In genomic region chr14:117131324-117131723, GRCm38 (mm10) we compare ENCODE assay signal across 19 mouse cellular contexts.
DNase-seq lines count a peak whose midpoint lies in the region; ATAC-seq and TF ChIP-seq lines count a peak whose summit lies in the region.
"Had no signal": no experiment of that assay in that cellular context is flagged by ENCODE, and none has a peak within 500 bp of the region (broad histone marks: within the 10 kb centered on the region; RNA-seq: fewer than 3 reads in every experiment).

No protein-coding gene starts in this region.

- TF ChIP-seq CTCF in liver, embryonic 14.5 days (IDR thresholded peaks at IDR 0.05; ENCODE audit: low read depth): peak; percentile 31; the same call in 1 of the 2 replicates
- TF ChIP-seq CTCF in MEL (IDR thresholded peaks at IDR 0.05 in 2 of 3, conservative IDR thresholded peaks at IDR 0.05 in 1 of 3; ENCODE audit: control insufficient read depth in 1 of 3, insufficient read depth in 1 of 3, low read depth in 2 of 3, low read length in 3 of 3, poor library complexity in 1 of 3, severe bottlenecking in 1 of 3): no peak; a peak in 1 of 6 replicates
- 0 out of 2 replicates have a peak, but pooled peaks have one; percentile 7 for TF ChIP-seq CTCF in brain, embryonic 14.5 days (IDR thresholded peaks at IDR 0.05; ENCODE audit: borderline replicate concordance, extremely low read depth, insufficient read depth, insufficient read length)

- peak overlapping the region; percentile 53; the same call in 1 of the 2 replicates for H3K27ac ChIP-seq in heart, embryonic 16.5 days (ENCODE audit: low read length)
- no peak overlapping the region for H3K27ac ChIP-seq in heart, embryonic 10.5 days
- H3K27ac ChIP-seq in liver, embryonic 14.5 days: no peak overlapping the region
- no peak overlapping the region for H3K27ac ChIP-seq in liver, embryonic 12.5 days
- H3K27ac ChIP-seq in MEL (ENCODE audit: control insufficient read depth, low read depth, low read length): no peak overlapping the region
- H3K27ac ChIP-seq: embryonic facial prominence, embryonic 13.5 days; liver, embryonic 15.5 days; neural tube, embryonic 12.5 days had no signal

- no peak overlapping the region for H3K4me2 ChIP-seq in heart, embryonic 16.5 days (ENCODE audit: low read depth, low read length)
- no peak overlapping the region for H3K4me2 ChIP-seq in liver, embryonic 14.5 days (ENCODE audit: low read depth)
- H3K4me2 ChIP-seq in liver, embryonic 12.5 days: no peak overlapping the region
- H3K4me2 ChIP-seq: embryonic facial prominence, embryonic 13.5 days; liver, embryonic 15.5 days; neural tube, embryonic 12.5 days had no signal

- no peak for TF ChIP-seq EP300 in liver, embryonic 14.5 days (IDR thresholded peaks at IDR 0.05; ENCODE audit: low read depth)
- no peak for TF ChIP-seq EP300 in MEL (IDR thresholded peaks at IDR 0.05; ENCODE audit: low read depth in 1 of 2, low read length in 2 of 2)

- TF ChIP-seq RAD21 in MEL (IDR thresholded peaks at IDR 0.05; ENCODE audit: low read depth, low read length): no peak

- no peak overlapping the region for H3K9ac ChIP-seq in heart, embryonic 16.5 days (ENCODE audit: low read length)
- H3K9ac ChIP-seq in liver, embryonic 14.5 days (replicated peaks): no peak overlapping the region
- H3K9ac ChIP-seq in liver, embryonic 12.5 days: no peak overlapping the region
- no peak overlapping the region for H3K9ac ChIP-seq in MEL (ENCODE audit: control insufficient read depth, low read depth, low read length, poor library complexity, severe bottlenecking)
- H3K9ac ChIP-seq: embryonic facial prominence, embryonic 13.5 days; liver, embryonic 15.5 days; neural tube, embryonic 12.5 days had no signal

- no peaks in the 10 kb centered on the region for H3K4me1 ChIP-seq in heart, embryonic 16.5 days (ENCODE audit: control insufficient read depth, insufficient read depth, low read length)
- no peaks in the 10 kb centered on the region for H3K4me1 ChIP-seq in heart, embryonic 10.5 days
- H3K4me1 ChIP-seq in liver, embryonic 14.5 days (replicated peaks; ENCODE audit: control insufficient read depth in 2 of 2, insufficient read depth in 2 of 2, low read length in 1 of 2): no peaks in the 10 kb centered on the region
- H3K4me1 ChIP-seq in liver, embryonic 12.5 days: no peaks in the 10 kb centered on the region
- no peaks in the 10 kb centered on the region for H3K4me1 ChIP-seq in MEL (ENCODE audit: control insufficient read depth in 1 of 2, insufficient read depth in 2 of 2, low read length in 2 of 2)
- H3K4me1 ChIP-seq: embryonic facial prominence, embryonic 13.5 days; liver, embryonic 15.5 days; neural tube, embryonic 12.5 days had no signal

- H3K4me3 ChIP-seq in heart, embryonic 16.5 days (ENCODE audit: low read length): no peak overlapping the region
- H3K4me3 ChIP-seq in heart, embryonic 10.5 days: no peak overlapping the region
- H3K4me3 ChIP-seq in liver, embryonic 14.5 days (ENCODE audit: insufficient read depth in 1 of 2, low read depth in 2 of 2, low read length in 2 of 2): no peak overlapping the region
- H3K4me3 ChIP-seq in liver, embryonic 12.5 days: no peak overlapping the region
- H3K4me3 ChIP-seq in MEL (ENCODE audit: control insufficient read depth in 1 of 2, insufficient read depth in 1 of 2, low read depth in 2 of 2, low read length in 2 of 2): no peak overlapping the region
- H3K4me3 ChIP-seq: embryonic facial prominence, embryonic 13.5 days; liver, embryonic 15.5 days; neural tube, embryonic 12.5 days had no signal

- no peaks in the 10 kb centered on the region for H3K27me3 ChIP-seq in heart, embryonic 16.5 days (ENCODE audit: control insufficient read depth, insufficient read depth, low read length)
- no peaks in the 10 kb centered on the region for H3K27me3 ChIP-seq in heart, embryonic 10.5 days (ENCODE audit: insufficient read depth, poor library complexity, severe bottlenecking)
- no peaks in the 10 kb centered on the region for H3K27me3 ChIP-seq in liver, embryonic 14.5 days (ENCODE audit: control insufficient read depth, insufficient read depth, low read length)
- H3K27me3 ChIP-seq in liver, embryonic 12.5 days (replicated peaks): no peaks in the 10 kb centered on the region
- no peaks in the 10 kb centered on the region for H3K27me3 ChIP-seq in MEL (ENCODE audit: control insufficient read depth in 1 of 2, insufficient read depth in 2 of 2, low read length in 2 of 2)
- H3K27me3 ChIP-seq: embryonic facial prominence, embryonic 13.5 days; liver, embryonic 15.5 days; neural tube, embryonic 12.5 days had no signal

- WGBS in heart, embryonic 16.5 days: 86% methylated on average over 1 of the region's 1 CpGs
- 97% methylated on average over 1 of the region's 1 CpGs for WGBS in heart, embryonic 10.5 days
- 74% methylated on average over 1 of the region's 1 CpGs for WGBS in liver, embryonic 14.5 days (ENCODE audit: insufficient replicate concordance)
- WGBS in liver, embryonic 12.5 days (ENCODE audit: insufficient replicate concordance): 74% methylated on average over 1 of the region's 1 CpGs

- TF ChIP-seq POLR2A in MEL (IDR thresholded peaks at IDR 0.05; ENCODE audit: control insufficient read depth in 1 of 2, insufficient read depth in 1 of 2, low read depth in 1 of 2, low read length in 2 of 2, poor library complexity in 1 of 2): no peak
- no peak for TF ChIP-seq POLR2A in brain, embryonic 14.5 days (IDR thresholded peaks at IDR 0.05; ENCODE audit: borderline replicate concordance, extremely low read depth, insufficient read depth, insufficient read length, poor library complexity, severe bottlenecking)

- H3K9me3 ChIP-seq in heart, embryonic 16.5 days (replicated peaks; ENCODE audit: control insufficient read depth, low read length): no peaks in the 10 kb centered on the region
- H3K9me3 ChIP-seq in heart, embryonic 10.5 days: no peaks in the 10 kb centered on the region
- no peaks in the 10 kb centered on the region for H3K9me3 ChIP-seq in liver, embryonic 14.5 days (ENCODE audit: control insufficient read depth, low read length)
- H3K9me3 ChIP-seq in liver, embryonic 12.5 days (replicated peaks): no peaks in the 10 kb centered on the region
- H3K9me3 ChIP-seq in MEL (replicated peaks; ENCODE audit: insufficient read depth, low read length): no peaks in the 10 kb centered on the region
- H3K9me3 ChIP-seq: embryonic facial prominence, embryonic 13.5 days; liver, embryonic 15.5 days; neural tube, embryonic 12.5 days had no signal

- ATAC-seq in heart, embryonic 16.5 days (replicated peaks; ENCODE audit: extremely low read depth, insufficient read depth, low FRiP score): no peak
- no peak for ATAC-seq in liver, embryonic 14.5 days (ENCODE audit: insufficient read depth)
- ATAC-seq in liver, embryonic 12.5 days: no peak

- H3K79me2 ChIP-seq in MEL (ENCODE audit: control insufficient read depth, insufficient read depth, low read length, poor library complexity): no peaks in the 10 kb centered on the region

- DNase-seq in heart, embryonic 10.5 days (ENCODE audit: low spot score): no peak
- DNase-seq in liver, embryonic 14.5 days (ENCODE audit: low read depth in 3 of 3, low spot score in 3 of 3): no peak
- peak; percentile 1 for DNase-seq in MEL (ENCODE audit: low read depth, low spot score)
- DNase-seq in brain, embryonic 14.5 days (ENCODE audit: low read depth): no peak
- no peak for DNase-seq in ovary, postnatal 36 days (ENCODE audit: low spot score)
- DNase-seq: adrenal gland, postnatal 36 days; cerebellum, adult 9-10 months; gastrocnemius, postnatal 10 days; heart, postnatal 14 days; kidney, adult 9 months; kidney, postnatal 4 days; left cerebral cortex, postnatal 4 days; right cerebral cortex, postnatal 14 days; thymus, postnatal 36 days had no signal

- no peaks in the 10 kb centered on the region for H3K36me3 ChIP-seq in heart, embryonic 16.5 days (ENCODE audit: control insufficient read depth, insufficient read depth)
- no peaks in the 10 kb centered on the region for H3K36me3 ChIP-seq in heart, embryonic 10.5 days
- H3K36me3 ChIP-seq in liver, embryonic 14.5 days (replicated peaks; ENCODE audit: control insufficient read depth, insufficient read depth, low read depth): no peaks in the 10 kb centered on the region
- no peaks in the 10 kb centered on the region for H3K36me3 ChIP-seq in liver, embryonic 12.5 days
- no peaks in the 10 kb centered on the region for H3K36me3 ChIP-seq in MEL (ENCODE audit: control insufficient read depth in 1 of 2, insufficient read depth in 2 of 2, low read length in 2 of 2)
- H3K36me3 ChIP-seq: embryonic facial prominence, embryonic 13.5 days; liver, embryonic 15.5 days; neural tube, embryonic 12.5 days had no signal

TF ChIP-seq in MEL, 35 proteins besides CTCF, POLR2A, EP300 and RAD21:
- TF ChIP-seq TAL1 (IDR thresholded peaks at IDR 0.05; ENCODE audit: low read length) (no peak), POLR2AphosphoS2 (IDR thresholded peaks at IDR 0.05; ENCODE audit: low read length) (no peak), MYB (IDR thresholded peaks at IDR 0.05; ENCODE audit: low read depth, low read length) (no peak), UBTF (IDR thresholded peaks at IDR 0.05; ENCODE audit: borderline replicate concordance, insufficient read depth, low read depth, low read length) (no peak), MAX (IDR thresholded peaks at IDR 0.05; ENCODE audit: low read length) (no peak), MYC (IDR thresholded peaks at IDR 0.05; ENCODE audit: low read depth, low read length) (no peak), ZC3H11A (IDR thresholded peaks at IDR 0.05; ENCODE audit: low read depth, low read length) (no peak), SMC3 (IDR thresholded peaks at IDR 0.05; ENCODE audit: low read depth, low read length) (no peak), ELF1 (IDR thresholded peaks at IDR 0.05; ENCODE audit: low read depth, low read length) (no peak), E2F4 (IDR thresholded peaks at IDR 0.05; ENCODE audit: borderline replicate concordance, low read depth, low read length) (no peak), ZMIZ1 (IDR thresholded peaks at IDR 0.05; ENCODE audit: low read depth, low read length) (no peak), MEF2A (IDR thresholded peaks at IDR 0.05; ENCODE audit: extremely low read depth, insufficient replicate concordance, low read depth, low read length, poor library complexity, severe bottlenecking) (no peak), USF2 (IDR thresholded peaks at IDR 0.05; ENCODE audit: borderline replicate concordance in 1 of 2, insufficient read depth in 1 of 2, low read depth in 1 of 2, low read length in 2 of 2) (no peak), NELFE (IDR thresholded peaks at IDR 0.05; ENCODE audit: low read depth, low read length) (no peak), MXI1 (IDR thresholded peaks at IDR 0.05; ENCODE audit: low read depth, low read length) (no peak), ETS1 (IDR thresholded peaks at IDR 0.05; ENCODE audit: low read depth, low read length) (no peak), TCF12 (IDR thresholded peaks at IDR 0.05; ENCODE audit: low read depth, low read length) (no peak), MAFK (IDR thresholded peaks at IDR 0.05; ENCODE audit: borderline replicate concordance, low read depth, low read length) (no peak)
TF ChIP-seq in MEL: peak in this region for 0.

Comparison
In these comparisons a context has a peak if more than half of its experiments do, and no peak if none do; other contexts are left out.
1. CTCF ChIP-seq: peak in liver, embryonic 14.5 days (single experiment) and brain, embryonic 14.5 days (single experiment); none in MEL (0 of 3).